Mouse (Mus musculus): ENCODE measurements around the gene Chmp4b. TPM values are rescaled to one million over a fixed set of nuclear protein-coding genes. Genes with fewer than 3 reads are reported as not detected.

Gene Chmp4b
- total RNA-seq (2021): 100 to 1,000 TPM; 202 to 234 TPM

DNA sequence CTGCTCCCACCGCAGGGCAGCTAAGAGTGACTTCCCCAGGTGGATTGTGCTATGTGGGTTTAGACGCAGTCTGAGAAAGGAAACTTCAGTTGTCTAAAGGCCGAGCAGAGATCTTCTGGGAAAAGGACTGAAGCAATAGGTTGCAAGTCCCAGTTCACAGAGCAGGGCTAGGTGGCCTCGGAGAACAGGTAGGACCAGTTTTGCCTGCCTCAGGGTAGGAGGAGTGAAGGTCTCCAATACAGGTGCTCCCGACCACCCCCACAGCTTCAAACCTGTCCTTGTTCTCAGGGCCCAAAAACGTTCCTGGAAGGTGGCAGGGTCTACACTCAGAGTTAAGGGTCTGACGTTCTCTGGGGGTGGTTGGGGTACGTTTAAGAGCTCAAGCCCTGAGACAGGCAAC, at the start of gene Chmp4b:
Chmp4b (plus strand) TSS at position 343 of the 400 bp plus-strand sequence.
- intact Hi-C loops (cut with DNase I): no loop called here
- DNase-seq (ENCODE audit: low spot score in 2 of 2): no peak

- intact Hi-C loops (cut with DNase I): no loop called here
- no peak for DNase-seq (ENCODE audit: low spot score in 2 of 2)
These were observed 48.4 kb upstream of the Chmp4b start for GRCm38 (mm10) chr2:154603007-154603637.

- peak; percentile 98 to 99 for DNase-seq (ENCODE audit: low spot score in 2 of 2)
- intact Hi-C loops (cut with DNase I): no loop called here
These were observed 47.8 kb upstream of the Chmp4b start, which contains the start of gene Pxmp4 for GRCm38 (mm10) chr2:154603638-154604153. Pxmp4 (minus strand) TSS chr2:154603708.

DNA sequence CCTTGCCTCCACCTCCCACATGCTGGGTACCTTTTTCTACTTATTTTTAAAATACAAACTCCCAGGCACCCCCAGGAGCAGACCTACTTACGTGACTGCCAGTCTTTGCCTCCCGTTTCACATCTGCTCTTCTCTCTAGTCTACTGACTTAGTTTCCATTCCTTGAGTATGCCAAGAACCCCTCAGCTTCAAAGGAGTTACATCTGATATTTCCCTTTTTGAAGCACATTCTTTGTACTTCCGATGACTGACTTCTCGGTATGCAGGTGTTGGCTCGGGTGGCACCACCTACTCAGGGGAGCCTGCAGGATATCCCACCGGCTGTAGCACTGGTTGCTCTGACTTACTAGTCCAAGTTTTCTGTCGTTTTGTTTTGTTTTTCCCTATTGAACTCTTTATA, 47.3 kb upstream of the Chmp4b start:
- intact Hi-C loops (cut with DNase I): no loop called here
- DNase-seq (ENCODE audit: low spot score in 2 of 2): no peak

DNA sequence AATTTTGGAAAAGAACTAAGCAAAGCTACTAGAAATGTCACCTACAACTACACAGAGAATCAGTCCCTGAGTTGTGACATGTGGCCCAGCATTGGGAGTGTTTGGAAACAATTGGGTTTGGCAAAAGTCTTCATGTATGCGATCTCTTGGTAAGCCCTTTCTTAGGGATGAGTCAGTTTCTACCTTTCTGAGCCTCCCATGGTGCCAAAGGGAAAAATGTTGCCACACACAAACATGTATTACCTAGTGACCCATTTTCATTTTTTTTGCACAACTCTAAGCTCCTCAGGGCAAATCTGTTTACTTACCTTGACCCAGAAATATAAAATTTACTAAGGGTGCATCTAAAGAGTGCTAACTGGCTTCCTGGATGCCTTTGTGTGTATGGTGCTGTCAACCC, 44.5 kb upstream of the Chmp4b start:
- no peak for DNase-seq (ENCODE audit: low spot score in 2 of 2)
- intact Hi-C loops (cut with DNase I): no loop called here

- no peak for DNase-seq (ENCODE audit: low spot score in 2 of 2)
- intact Hi-C loops (cut with DNase I): no loop called here
These were observed 42.3 kb upstream of the Chmp4b start for GRCm38 (mm10) chr2:154609050-154609767.

- intact Hi-C loops (cut with DNase I): loop anchor here (1.0 to 5.0 kb wide), 3 partner anchors 29 to 201 kb away; no protein-coding TSS in a partner anchor
These were observed 38.1 kb upstream of the Chmp4b start, which contains the start of the genes Zfp341 and 4930519P11Rik for GRCm38 (mm10) chr2:154613118-154614115. Zfp341 (plus strand) TSS chr2:154613297. 4930519P11Rik (minus strand) TSS chr2:154613437.

GRCm38 (mm10) chr2:154614841-154615576, 36.5 kb upstream of the Chmp4b start:
- intact Hi-C loops (cut with DNase I): loop anchor here (5.0 kb wide), 1 partner anchor 203 kb away; no protein-coding TSS in a partner anchor
- no peak for DNase-seq (ENCODE audit: low spot score in 2 of 2)

More at GRCm38 (mm10) chr2:154613118-154614115, 38.1 kb upstream of the Chmp4b start, which contains the start of the genes Zfp341 and 4930519P11Rik:
- DNase-seq (ENCODE audit: low spot score in 2 of 2): peak; percentile 88 to 89

DNA sequence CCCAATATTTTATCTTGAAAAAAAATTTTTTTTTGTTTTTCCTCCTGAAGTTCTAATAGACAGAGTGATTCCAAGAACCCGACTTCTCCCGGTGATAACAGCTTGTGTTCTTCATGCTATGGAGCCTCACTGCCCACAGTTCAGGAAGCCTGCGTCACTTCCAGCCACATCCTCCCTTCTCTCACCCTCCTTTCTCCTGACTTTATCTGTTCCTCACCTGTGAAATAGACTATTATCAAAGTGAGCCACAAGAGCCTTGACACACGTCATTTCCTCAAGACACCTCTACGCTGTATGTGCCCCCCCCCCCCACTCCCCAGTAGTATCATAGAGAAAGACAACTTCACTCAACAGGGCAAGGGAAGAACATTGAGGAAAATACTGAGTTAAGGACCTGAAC, 35.8 kb upstream of the Chmp4b start:
- no peak for DNase-seq (ENCODE audit: low spot score in 2 of 2)
- intact Hi-C loops (cut with DNase I): no loop called here

GRCm38 (mm10) chr2:154617061-154617460, 34.4 kb upstream of the Chmp4b start:
- DNase-seq (ENCODE audit: low spot score in 2 of 2): no peak
- intact Hi-C loops (cut with DNase I): no loop called here

GRCm38 (mm10) chr2:154621684-154622083, 29.8 kb upstream of the Chmp4b start:
- intact Hi-C loops (cut with DNase I): no loop called here
- no peak for DNase-seq (ENCODE audit: low spot score in 2 of 2)

DNA sequence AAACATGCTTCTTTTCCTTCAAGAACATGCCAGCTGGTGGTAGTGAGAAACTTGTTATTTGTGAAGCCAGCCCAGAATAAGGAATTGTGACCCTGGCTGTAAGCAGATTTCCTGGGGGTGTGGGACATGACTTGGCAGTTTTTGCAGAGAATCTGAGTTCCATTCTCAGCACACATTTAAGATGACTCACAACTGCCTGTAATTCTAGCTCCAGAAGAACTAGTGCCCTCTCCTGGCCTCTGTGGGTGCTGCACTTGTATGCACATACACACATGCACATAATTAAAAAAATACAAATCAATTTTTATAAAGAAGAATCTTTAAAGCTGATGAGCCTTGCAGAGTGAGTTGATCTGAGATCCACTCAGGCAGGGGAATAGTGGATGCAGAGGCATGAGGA, 27.4 kb upstream of the Chmp4b start:
- intact Hi-C loops (cut with DNase I): no loop called here
- DNase-seq (ENCODE audit: low spot score in 2 of 2): no peak

- intact Hi-C loops (cut with DNase I): no loop called here
- DNase-seq (ENCODE audit: low spot score in 2 of 2): no peak
These were observed 21.0 kb upstream of the Chmp4b start for GRCm38 (mm10) chr2:154630531-154630930.

DNA sequence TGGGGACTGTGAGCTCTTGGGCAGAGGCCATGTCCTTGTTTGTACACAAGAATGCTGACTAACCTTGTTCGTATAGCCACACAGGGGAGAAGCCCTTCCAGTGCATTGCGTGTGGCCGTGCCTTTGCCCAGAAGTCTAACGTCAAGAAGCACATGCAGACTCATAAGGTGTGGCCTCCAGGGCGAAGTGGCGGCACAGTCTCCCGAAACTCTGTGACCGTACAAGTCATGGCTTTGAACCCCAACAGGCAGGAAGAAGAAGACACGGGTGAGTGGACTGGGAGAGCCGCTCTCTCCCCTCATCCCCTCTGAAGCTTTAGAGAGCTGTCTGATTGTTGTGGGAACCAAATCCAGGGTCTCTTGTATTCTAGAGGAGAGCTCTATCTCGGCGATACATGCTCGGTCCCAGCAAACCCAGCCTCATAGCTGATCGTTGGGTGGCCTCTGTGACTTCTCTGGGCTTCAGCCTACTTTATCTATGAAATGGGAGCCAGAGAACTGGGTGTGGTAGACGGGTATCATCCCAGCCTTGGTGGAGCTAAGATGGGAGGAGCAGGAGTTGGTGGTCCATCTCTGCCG, 19.2 kb upstream of the Chmp4b start:
- intact Hi-C loops (cut with DNase I): no loop called here
- DNase-seq (ENCODE audit: low spot score in 2 of 2): no peak

DNA sequence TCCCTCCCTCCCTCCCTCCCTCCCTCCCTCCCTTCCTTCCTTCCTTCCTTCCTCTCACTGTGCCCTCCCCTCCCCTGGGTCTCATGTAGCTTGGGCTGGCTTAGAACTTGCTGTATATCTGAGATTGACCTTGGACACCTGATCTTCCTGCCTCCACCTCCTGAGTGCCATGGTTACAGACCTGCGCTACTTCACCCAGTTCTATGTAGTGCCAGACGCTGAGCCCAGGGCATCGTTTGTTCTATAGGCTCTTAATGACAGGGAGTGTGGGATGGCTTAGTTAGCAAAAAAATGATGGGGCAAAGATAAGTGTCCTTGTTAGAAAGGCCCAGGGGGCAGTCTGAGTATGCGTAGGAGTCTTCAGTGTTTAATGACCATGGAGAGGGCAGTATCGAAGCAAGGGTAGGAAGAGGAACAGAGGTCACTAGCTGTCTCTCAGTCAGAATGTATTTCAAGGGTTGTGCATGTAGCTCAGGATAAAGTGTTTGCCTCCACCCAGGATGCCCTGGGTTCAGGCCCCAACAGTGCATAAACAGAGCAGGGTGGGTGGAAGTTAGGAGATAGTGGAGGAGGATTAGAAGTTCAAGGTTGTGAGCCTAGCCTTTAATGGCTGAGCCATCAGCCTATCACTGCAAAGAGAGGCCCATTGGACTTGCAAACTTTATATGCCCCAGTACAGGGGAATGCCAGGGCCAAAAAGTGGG, 18.3 kb upstream of the Chmp4b start:
- intact Hi-C loops (cut with DNase I): no loop called here
- DNase-seq (ENCODE audit: low spot score in 2 of 2): no peak

- intact Hi-C loops (cut with DNase I): no loop called here
- no peak for DNase-seq (ENCODE audit: low spot score in 2 of 2)
These were observed 17.4 kb upstream of the Chmp4b start for GRCm38 (mm10) chr2:154633876-154634644.

DNA sequence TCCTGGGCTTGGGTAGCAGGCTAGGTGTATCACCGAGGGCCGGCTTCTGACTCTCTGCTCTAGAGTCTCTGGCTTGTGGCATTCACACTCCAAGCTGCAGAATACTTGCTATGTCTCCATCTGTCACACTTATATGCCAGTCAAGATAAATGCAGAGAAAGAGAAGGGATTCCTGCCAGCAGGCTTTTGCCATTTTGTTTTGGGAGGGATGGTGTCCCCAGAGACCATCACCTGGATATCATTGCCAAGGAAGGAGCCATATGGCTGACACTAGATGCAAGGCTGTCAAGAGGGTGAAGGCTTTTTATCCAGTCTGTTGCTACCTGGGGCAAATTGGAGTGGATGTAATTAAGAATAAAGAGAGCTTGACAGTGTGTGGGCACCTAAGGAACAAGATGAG, 15.7 kb upstream of the Chmp4b start:
- DNase-seq (ENCODE audit: low spot score in 2 of 2): no peak
- intact Hi-C loops (cut with DNase I): no loop called here

Measured in left cerebral cortex, postnatal 36 days (tissue).